Comparison of ENCODE assay signal across 8 mouse cellular contexts in genomic region chr11:98931513-98932292, GRCm38 (mm10). TPM values are rescaled to one million over a fixed set of nuclear protein-coding genes. Genes with fewer than 3 reads are reported as not detected.
A peak's percentile ranks its signal among the peaks of the same experiment; 100 is the strongest.
DNase-seq lines count a peak whose midpoint lies in the region; ATAC-seq and TF ChIP-seq lines count a peak whose summit lies in the region.

No protein-coding gene starts in this region.

- no peak for ATAC-seq in stomach, postnatal 0 days (ENCODE audit: low FRiP score, low TSS enrichment)

- WGBS in stomach, postnatal 0 days: 16% methylated on average over 7 of the region's 7 CpGs

- H3K9me3 ChIP-seq in stomach, postnatal 0 days (ENCODE audit: control insufficient read depth, low read length): no peaks in the 10 kb centered on the region

- H3K9ac ChIP-seq in stomach, postnatal 0 days (ENCODE audit: low read length): peak overlapping the region; percentile 27; the same call in 1 of the 2 replicates

- no peak for TF ChIP-seq EP300 in stomach, postnatal 0 days (optimal IDR thresholded peaks at IDR 0.05)

- no peaks in the 10 kb centered on the region for H3K27me3 ChIP-seq in stomach, postnatal 0 days (ENCODE audit: control insufficient read depth, insufficient read depth, low read length)

- peak; percentile 56 for TF ChIP-seq CTCF in stomach, postnatal 0 days (IDR thresholded peaks at IDR 0.05; ENCODE audit: low read depth)

- H3K4me2 ChIP-seq in stomach, postnatal 0 days (replicated peaks; ENCODE audit: low read depth): peak overlapping the region; percentile 27; the same call in 1 of the 2 replicates

- H3K36me3 ChIP-seq in stomach, postnatal 0 days (ENCODE audit: control insufficient read depth, insufficient read depth, low read length): no peaks in the 10 kb centered on the region

- peak overlapping the region; percentile 61 for H3K27ac ChIP-seq in stomach, postnatal 0 days (replicated peaks)

- intact Hi-C loops in left cerebral cortex, postnatal 4 days (cut with DNase I): no loop called here
- intact Hi-C loops in left cerebral cortex, postnatal 25 days (cut with DNase I): no loop called here
- intact Hi-C loops in gastrocnemius, postnatal 14 days (cut with DNase I; ENCODE audit: low total_unique reads): no loop called here
- intact Hi-C loops in left cerebral cortex, postnatal 14 days (cut with DNase I): loop anchor here (2.0 kb wide), 1 partner anchor 39 kb away; no protein-coding TSS in a partner anchor

- H3K4me1 ChIP-seq in stomach, postnatal 0 days (replicated peaks; ENCODE audit: control insufficient read depth, insufficient read depth): peaks cover 56% of the 10 kb centered on the region

- no peak overlapping the region for H3K4me3 ChIP-seq in stomach, postnatal 0 days (ENCODE audit: low read depth, low read length)

- DNase-seq in left cerebral cortex, postnatal 4 days: peak; percentile 73
- DNase-seq in left cerebral cortex, postnatal 25 days (ENCODE audit: low spot score in 2 of 2): no peak
- DNase-seq in cerebellum, adult 11-12 months: peak; percentile 67
- DNase-seq in gastrocnemius, postnatal 14 days: peak; percentile 66
- DNase-seq in kidney, postnatal 25 days: peak; percentile 53 to 59
- peak; percentile 38 for DNase-seq in stomach, postnatal 0 days (ENCODE audit: low spot score)
- DNase-seq in left cerebral cortex, postnatal 14 days (ENCODE audit: low spot score in 2 of 2): no peak
- DNase-seq in urinary bladder, postnatal 10 days (ENCODE audit: low spot score): no peak

RNA-seq across cellular contexts. Expression of gene Rara, which starts 4.1 kb away (rescaled TPM):
- total RNA-seq in left cerebral cortex, postnatal 4 days (2021): 10 to 100 TPM; 20.3 to 21.5 TPM
- 10 to 100 TPM in 1 of 2 experiments, 1 to 10 TPM in 1; 9.4 to 12.1 TPM for total RNA-seq in left cerebral cortex, postnatal 25 days (2021)
- 10 to 100 TPM; 13.7 to 19.7 TPM for total RNA-seq in gastrocnemius, postnatal 14 days (2021)
- polyA plus RNA-seq in stomach, postnatal 0 days (2015; fragmentation: Nextera tagmentation; extraction: Ambion mirVana): 20.1 and 25.9 TPM in 2 replicates
- total RNA-seq in left cerebral cortex, postnatal 14 days (2021): 10 to 100 TPM; 14.6 to 15.1 TPM

RNA-seq across cellular contexts. Expression of gene Cdc6, which starts 24.1 kb away (rescaled TPM):
- total RNA-seq in left cerebral cortex, postnatal 4 days (2021): 1 to 10 TPM; 1.4 to 1.8 TPM
- under 1 TPM; 0.21 to 0.60 TPM for total RNA-seq in left cerebral cortex, postnatal 25 days (2021)
- 1 to 10 TPM in 1 of 2 experiments, under 1 TPM in 1; 0.78 to 1.3 TPM for total RNA-seq in gastrocnemius, postnatal 14 days (2021)
- 6.6 and 7.0 TPM in 2 replicates for polyA plus RNA-seq in stomach, postnatal 0 days (2015; fragmentation: Nextera tagmentation; extraction: Ambion mirVana)
- under 1 TPM; 0.47 to 0.57 TPM for total RNA-seq in left cerebral cortex, postnatal 14 days (2021)

RNA-seq across cellular contexts. Expression of gene Gjd3, which starts 51.1 kb away (rescaled TPM):
- 1 to 10 TPM; 2.2 to 3.4 TPM for total RNA-seq in left cerebral cortex, postnatal 4 days (2021)
- total RNA-seq in left cerebral cortex, postnatal 25 days (2021): 1 to 10 TPM; 2.9 to 3.0 TPM
- total RNA-seq in gastrocnemius, postnatal 14 days (2021): not detected
- polyA plus RNA-seq in stomach, postnatal 0 days (2015; fragmentation: Nextera tagmentation; extraction: Ambion mirVana): 1.9 and 2.1 TPM in 2 replicates
- 1 to 10 TPM; 2.8 to 3.1 TPM for total RNA-seq in left cerebral cortex, postnatal 14 days (2021)

Comparison
In these comparisons a context has a peak if more than half of its experiments do, and no peak if none do; other contexts are left out.
1. DNase-seq: peak in left cerebral cortex, postnatal 4 days (single experiment), cerebellum, adult 11-12 months (single experiment), gastrocnemius, postnatal 14 days (single experiment), kidney, postnatal 25 days (2 of 2) and stomach, postnatal 0 days (single experiment); none in left cerebral cortex, postnatal 25 days (0 of 2), left cerebral cortex, postnatal 14 days (0 of 2) and urinary bladder, postnatal 10 days (single experiment).